Mouse (Mus musculus): ENCODE results near the gene Chn2. TPM values are rescaled to one million over a fixed set of nuclear protein-coding genes. Genes with fewer than 3 reads are reported as not detected.

Chn2 gene
- polyA plus RNA-seq, 1 experiment from 2014 or later, result 32.5 TPM

GRCm38 (mm10) chr6:54148844-54149526, 109.6 kb downstream of the Chn2 start:
- 64% methylated on average over 6 of the region's 6 CpGs for WGBS

DNA sequence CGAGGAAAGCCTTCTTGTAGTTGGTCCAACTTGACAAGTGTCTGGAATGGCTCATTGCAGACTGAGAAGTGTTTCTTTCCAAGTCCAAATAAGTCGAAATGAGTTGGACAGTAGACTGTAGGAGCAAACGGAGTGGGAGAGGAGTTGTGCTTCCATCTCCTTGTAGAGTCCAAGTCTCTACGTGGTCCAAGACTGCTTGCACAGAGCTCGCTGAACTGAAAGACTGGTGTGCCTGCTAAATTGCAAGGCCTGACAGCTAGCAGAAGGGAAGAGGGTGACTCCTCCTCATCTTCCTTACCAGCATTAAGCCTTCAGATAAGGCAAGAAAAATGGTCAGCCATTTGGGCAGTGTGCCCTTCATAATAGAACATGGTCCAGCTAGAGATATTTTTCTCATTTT, 111.5 kb downstream of the Chn2 start:
- Histone ChIP-seq H3K36me3 (no peaks in the 10 kb centered on the region), H3K9ac (no peak overlapping the region), H3K4me3 (no peak overlapping the region), H3K4me1 (replicated peaks) (peaks cover 7% of the 10 kb centered on the region), H3K9me3 (no peaks in the 10 kb centered on the region), H3K4me2 (no peak overlapping the region), H3K27ac (replicated peaks) (no peak overlapping the region), H3K27me3 (no peaks in the 10 kb centered on the region)
- no peak for ATAC-seq (ENCODE audit: low FRiP score, low read depth)
- 84% methylated on average over 5 of the region's 5 CpGs for WGBS

More at GRCm38 (mm10) chr6:54148844-54149526, 109.6 kb downstream of the Chn2 start:
- Histone ChIP-seq H3K36me3 (no peaks in the 10 kb centered on the region), H3K4me2 (no peak overlapping the region), H3K4me3 (no peak overlapping the region), H3K27me3 (no peaks in the 10 kb centered on the region), H3K9ac (no peak overlapping the region), H3K27ac (replicated peaks) (no peak overlapping the region), H3K4me1 (replicated peaks) (peaks cover 7% of the 10 kb centered on the region), H3K9me3 (no peaks in the 10 kb centered on the region)
- no peak for ATAC-seq (ENCODE audit: low FRiP score, low read depth)

DNA sequence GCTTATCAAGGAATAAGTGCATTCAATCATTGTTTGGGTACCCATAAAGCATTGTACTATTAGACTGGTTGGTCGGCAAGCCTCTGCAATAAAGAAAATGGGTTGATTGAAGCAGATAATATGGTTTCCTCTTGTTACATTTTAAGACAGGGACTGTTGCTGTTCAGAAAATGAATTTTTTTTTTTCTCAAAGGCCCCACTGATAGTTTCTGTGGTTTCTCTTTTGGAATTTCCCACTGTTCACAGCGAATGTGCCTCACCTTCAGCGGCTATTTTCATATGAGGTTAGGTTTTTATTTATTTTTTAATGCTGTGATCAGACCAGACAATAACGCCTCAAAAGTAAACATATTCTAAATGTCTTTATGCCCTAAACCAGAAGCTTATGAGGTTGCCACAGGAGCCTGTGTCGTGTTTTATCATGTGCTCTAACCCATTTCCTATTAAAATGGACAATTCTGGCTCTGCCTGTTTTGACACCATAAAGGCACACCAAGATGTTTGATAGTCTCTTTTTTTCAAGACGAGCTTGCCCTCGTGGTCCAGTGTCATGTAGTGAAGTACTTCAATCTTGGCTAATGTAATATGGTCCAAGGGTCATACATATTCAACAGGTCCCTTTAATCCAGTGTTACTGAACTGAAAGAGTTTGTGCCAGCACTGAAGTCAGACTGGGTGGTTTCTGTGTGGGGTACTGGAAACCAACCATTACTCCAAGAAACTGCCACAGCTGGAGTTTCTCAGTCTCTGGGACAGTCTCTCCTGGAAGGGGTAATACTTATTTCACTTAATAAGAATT, 112.3 kb downstream of the Chn2 start:
- no peak for ATAC-seq (ENCODE audit: low FRiP score, low read depth)
- no peaks in the 10 kb centered on the region for H3K36me3 ChIP-seq
- H3K4me3 ChIP-seq, result no peak overlapping the region
- no peak overlapping the region for H3K27ac ChIP-seq (replicated peaks)
- no peaks in the 10 kb centered on the region for H3K9me3 ChIP-seq
- no peak overlapping the region for H3K4me2 ChIP-seq
- H3K9ac ChIP-seq, result no peak overlapping the region
- WGBS, result 68% methylated on average over 7 of the region's 7 CpGs
- peaks cover 7% of the 10 kb centered on the region for H3K4me1 ChIP-seq (replicated peaks)
- no peaks in the 10 kb centered on the region for H3K27me3 ChIP-seq

DNA sequence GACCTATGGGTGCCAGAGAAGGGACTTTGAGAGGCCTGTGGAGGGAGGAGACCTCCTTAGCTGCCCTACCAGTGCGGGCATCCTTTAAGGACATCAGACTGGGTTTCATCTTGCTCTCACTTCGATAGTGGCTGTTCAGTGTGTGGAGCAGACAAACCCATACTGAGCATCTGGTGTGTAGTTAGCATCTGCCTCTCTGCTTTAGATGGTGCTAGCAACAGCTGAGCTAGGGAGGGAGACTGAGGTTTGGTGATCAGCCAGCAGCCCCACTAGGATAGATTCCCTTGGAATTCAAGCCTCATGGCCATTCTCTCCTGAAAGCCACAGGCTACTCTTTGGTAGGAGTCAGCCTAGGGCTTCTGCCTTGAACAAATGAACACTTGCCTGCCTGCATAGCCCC, 117.7 kb downstream of the Chn2 start:
- WGBS, result 90% methylated on average over 2 of the region's 2 CpGs
- ATAC-seq (ENCODE audit: low FRiP score, low read depth), result no peak
- Histone ChIP-seq H3K9me3 (no peaks in the 10 kb centered on the region), H3K4me1 (replicated peaks) (peaks cover 2% of the 10 kb centered on the region; the same call in 1 of the 2 replicates), H3K36me3 (no peaks in the 10 kb centered on the region), H3K4me2 (no peak overlapping the region), H3K9ac (no peak overlapping the region), H3K27me3 (no peaks in the 10 kb centered on the region), H3K4me3 (no peak overlapping the region), H3K27ac (replicated peaks) (no peak overlapping the region)

DNA sequence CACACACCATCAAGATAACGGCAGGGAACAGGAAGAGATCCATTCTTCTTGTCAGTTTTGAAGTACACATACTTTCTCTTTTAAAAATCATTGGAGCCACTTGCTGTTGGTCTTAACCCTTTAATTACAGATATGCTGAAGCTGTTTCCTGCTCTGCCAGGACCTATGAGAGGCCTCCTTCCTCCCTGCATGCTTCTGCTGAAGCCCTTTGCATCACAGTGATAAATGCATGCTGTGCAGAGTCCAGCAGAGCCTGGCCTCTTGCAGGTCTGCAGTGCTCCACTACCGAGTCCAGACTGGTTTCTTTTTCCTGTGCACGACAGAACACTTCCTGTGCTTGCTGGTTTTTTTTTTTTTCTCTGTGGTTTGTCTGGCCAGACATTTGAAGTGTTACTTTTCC, 119.0 kb downstream of the Chn2 start:
- Histone ChIP-seq H3K36me3 (no peaks in the 10 kb centered on the region), H3K9me3 (no peaks in the 10 kb centered on the region), H3K4me1 (replicated peaks) (peaks cover 2% of the 10 kb centered on the region; the same call in 1 of the 2 replicates), H3K4me3 (no peak overlapping the region), H3K27ac (replicated peaks) (no peak overlapping the region), H3K9ac (no peak overlapping the region), H3K27me3 (no peaks in the 10 kb centered on the region), H3K4me2 (no peak overlapping the region)
- WGBS, result 33% methylated on average over 3 of the region's 3 CpGs
- ATAC-seq (ENCODE audit: low FRiP score, low read depth), result no peak

GRCm38 (mm10) chr6:54160677-54161076, 121.3 kb downstream of the Chn2 start:
- Histone ChIP-seq H3K9me3 (no peaks in the 10 kb centered on the region), H3K9ac (no peak overlapping the region), H3K4me1 (replicated peaks) (peaks cover 2% of the 10 kb centered on the region; the same call in 1 of the 2 replicates), H3K27me3 (no peaks in the 10 kb centered on the region), H3K27ac (replicated peaks) (no peak overlapping the region), H3K4me2 (no peak overlapping the region), H3K4me3 (no peak overlapping the region), H3K36me3 (no peaks in the 10 kb centered on the region)
- ATAC-seq (ENCODE audit: low FRiP score, low read depth), result no peak
- 85% methylated on average over 3 of the region's 3 CpGs for WGBS

- no peak for ATAC-seq (ENCODE audit: low FRiP score, low read depth)
- Histone ChIP-seq H3K4me2 (no peak overlapping the region), H3K4me3 (no peak overlapping the region), H3K9ac (no peak overlapping the region), H3K27me3 (no peaks in the 10 kb centered on the region), H3K27ac (replicated peaks) (no peak overlapping the region), H3K9me3 (no peaks in the 10 kb centered on the region), H3K4me1 (replicated peaks) (peaks cover 2% of the 10 kb centered on the region; the same call in 1 of the 2 replicates), H3K36me3 (no peaks in the 10 kb centered on the region)
- 46% methylated on average over 3 of the region's 3 CpGs for WGBS
Observed at GRCm38 (mm10) chr6:54161246-54161645, 121.9 kb downstream of the Chn2 start.

- no peak overlapping the region for H3K4me2 ChIP-seq
- no peaks in the 10 kb centered on the region for H3K9me3 ChIP-seq
- no peaks in the 10 kb centered on the region for H3K27me3 ChIP-seq
- WGBS, result 83% methylated on average over 5 of the region's 5 CpGs
- peaks cover 2% of the 10 kb centered on the region; the same call in 1 of the 2 replicates for H3K4me1 ChIP-seq (replicated peaks)
- no peaks in the 10 kb centered on the region for H3K36me3 ChIP-seq
- H3K4me3 ChIP-seq, result no peak overlapping the region
- H3K9ac ChIP-seq, result no peak overlapping the region
- no peak for ATAC-seq (ENCODE audit: low FRiP score, low read depth)
- H3K27ac ChIP-seq (replicated peaks), result no peak overlapping the region
Observed at GRCm38 (mm10) chr6:54162321-54162720, 123.0 kb downstream of the Chn2 start.

- Histone ChIP-seq H3K4me3 (no peak overlapping the region), H3K27me3 (no peaks in the 10 kb centered on the region), H3K27ac (replicated peaks) (no peak overlapping the region), H3K36me3 (no peaks in the 10 kb centered on the region), H3K9ac (no peak overlapping the region), H3K4me2 (no peak overlapping the region), H3K4me1 (replicated peaks) (0 out of 2 replicates have a peak, but pooled peaks cover 2% of the 10 kb centered on the region), H3K9me3 (no peaks in the 10 kb centered on the region)
- ATAC-seq (ENCODE audit: low FRiP score, low read depth), result no peak
- 75% methylated on average over 9 of the region's 9 CpGs for WGBS
Observed at GRCm38 (mm10) chr6:54162786-54163185, 123.4 kb downstream of the Chn2 start.

GRCm38 (mm10) chr6:54163702-54164101, 124.3 kb downstream of the Chn2 start:
- Histone ChIP-seq H3K4me2 (no peak overlapping the region), H3K27ac (replicated peaks) (no peak overlapping the region), H3K36me3 (no peaks in the 10 kb centered on the region), H3K4me1 (replicated peaks) (no peaks in the 10 kb centered on the region), H3K4me3 (no peak overlapping the region), H3K9ac (no peak overlapping the region), H3K9me3 (no peaks in the 10 kb centered on the region), H3K27me3 (no peaks in the 10 kb centered on the region)
- ATAC-seq (ENCODE audit: low FRiP score, low read depth), result no peak

DNA sequence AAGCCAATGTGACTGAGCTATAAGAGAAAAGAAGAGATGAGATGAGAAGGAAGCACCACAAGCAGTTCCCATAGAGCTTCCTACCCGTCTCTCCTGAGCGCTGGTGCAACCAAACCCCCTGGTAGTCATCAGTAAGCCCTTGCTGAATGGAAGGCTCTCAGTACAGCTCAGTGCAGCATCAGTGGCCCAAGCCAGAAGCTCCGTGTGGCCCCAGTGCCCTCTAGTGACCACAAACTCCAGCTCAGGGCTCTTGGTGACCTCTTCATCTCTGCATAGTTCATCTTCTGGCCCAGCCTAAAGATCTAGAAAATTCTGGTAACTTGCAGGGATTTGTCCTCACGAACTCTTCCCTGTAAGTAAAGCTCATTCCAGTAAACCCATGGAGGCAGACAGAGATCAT, 125.4 kb downstream of the Chn2 start:
- Histone ChIP-seq H3K4me2 (no peak overlapping the region), H3K4me1 (replicated peaks) (no peaks in the 10 kb centered on the region), H3K36me3 (no peaks in the 10 kb centered on the region), H3K9me3 (no peaks in the 10 kb centered on the region), H3K27me3 (no peaks in the 10 kb centered on the region), H3K4me3 (no peak overlapping the region), H3K9ac (no peak overlapping the region), H3K27ac (replicated peaks) (no peak overlapping the region)
- WGBS, result 54% methylated on average over 4 of the region's 4 CpGs
- no peak for ATAC-seq (ENCODE audit: low FRiP score, low read depth)

GRCm38 (mm10) chr6:54165246-54165645, 125.9 kb downstream of the Chn2 start:
- Histone ChIP-seq H3K27me3 (no peaks in the 10 kb centered on the region), H3K36me3 (no peaks in the 10 kb centered on the region), H3K4me3 (no peak overlapping the region), H3K27ac (replicated peaks) (no peak overlapping the region), H3K4me1 (replicated peaks) (no peaks in the 10 kb centered on the region), H3K9ac (no peak overlapping the region), H3K9me3 (no peaks in the 10 kb centered on the region), H3K4me2 (no peak overlapping the region)
- WGBS, result 84% methylated on average over 7 of the region's 7 CpGs
- no peak for ATAC-seq (ENCODE audit: low FRiP score, low read depth)

Measured in hindbrain, embryonic 15.5 days (tissue).